23 mouse cellular contexts compared by ENCODE assay signal in genomic region chr3:106292938-106293337, GRCm38 (mm10).
A peak's percentile ranks its signal among the peaks of the same experiment; 100 is the strongest.
DNase-seq lines count a peak whose midpoint lies in the region; ATAC-seq lines count a peak whose summit lies in the region.
"Had no signal": no experiment of that assay in that cellular context is flagged by ENCODE, and none has a peak within 500 bp of the region (broad histone marks: within the 10 kb centered on the region; RNA-seq: fewer than 3 reads in every experiment).

No protein-coding gene starts in this region.

- ATAC-seq in heart, embryonic 12.5 days (ENCODE audit: insufficient number of reproducible peaks, low FRiP score): peak; percentile 15; the same call in 1 of the 2 replicates
- peak; percentile 61; the same call in 1 of the 2 replicates for ATAC-seq in limb, embryonic 11.5 days (ENCODE audit: insufficient number of reproducible peaks, low FRiP score, low TSS enrichment, low read depth)
- ATAC-seq in midbrain, embryonic 14.5 days (ENCODE audit: low FRiP score, low TSS enrichment): 0 out of 2 replicates have a peak, but pooled peaks have one; percentile 16
- ATAC-seq in midbrain, embryonic 15.5 days (replicated peaks): no peak
- ATAC-seq: forebrain, embryonic 13.5 days; forebrain, embryonic 16.5 days had no signal

- no peaks in the 10 kb centered on the region for H3K4me1 ChIP-seq in heart, embryonic 12.5 days (replicated peaks)
- H3K4me1 ChIP-seq in limb, embryonic 11.5 days (ENCODE audit: control insufficient read depth, insufficient read depth, low read length): no peaks in the 10 kb centered on the region
- H3K4me1 ChIP-seq in limb, embryonic 10.5 days: no peaks in the 10 kb centered on the region
- H3K4me1 ChIP-seq in midbrain, embryonic 14.5 days (ENCODE audit: control insufficient read depth, insufficient read depth, low read length): no peaks in the 10 kb centered on the region
- no peaks in the 10 kb centered on the region for H3K4me1 ChIP-seq in midbrain, embryonic 15.5 days
- H3K4me1 ChIP-seq: embryonic facial prominence, embryonic 13.5 days; embryonic facial prominence, embryonic 15.5 days; forebrain, embryonic 10.5 days; forebrain, embryonic 13.5 days had no signal

- WGBS in heart, embryonic 12.5 days: 56% methylated on average over 2 of the region's 2 CpGs
- WGBS in limb, embryonic 11.5 days: 69% methylated on average over 2 of the region's 2 CpGs
- WGBS in limb, embryonic 10.5 days: 77% methylated on average over 2 of the region's 2 CpGs
- 76% methylated on average over 2 of the region's 2 CpGs for WGBS in midbrain, embryonic 14.5 days
- WGBS in midbrain, embryonic 15.5 days: 75% methylated on average over 2 of the region's 2 CpGs

- H3K27me3 ChIP-seq in heart, embryonic 12.5 days (replicated peaks): no peaks in the 10 kb centered on the region
- no peaks in the 10 kb centered on the region for H3K27me3 ChIP-seq in limb, embryonic 11.5 days (ENCODE audit: control insufficient read depth, insufficient read depth, low read length)
- H3K27me3 ChIP-seq in limb, embryonic 10.5 days (ENCODE audit: low read depth, poor library complexity, severe bottlenecking): no peaks in the 10 kb centered on the region
- H3K27me3 ChIP-seq in midbrain, embryonic 14.5 days (ENCODE audit: control insufficient read depth, insufficient read depth, low read length): no peaks in the 10 kb centered on the region
- H3K27me3 ChIP-seq in midbrain, embryonic 15.5 days (replicated peaks): no peaks in the 10 kb centered on the region
- H3K27me3 ChIP-seq: embryonic facial prominence, embryonic 13.5 days; embryonic facial prominence, embryonic 15.5 days; forebrain, embryonic 13.5 days had no signal

- no peak overlapping the region for H3K4me3 ChIP-seq in heart, embryonic 12.5 days
- H3K4me3 ChIP-seq in limb, embryonic 11.5 days (ENCODE audit: low read depth, low read length): no peak overlapping the region
- no peak overlapping the region for H3K4me3 ChIP-seq in limb, embryonic 10.5 days
- H3K4me3 ChIP-seq in midbrain, embryonic 14.5 days (replicated peaks; ENCODE audit: low read depth, low read length): no peak overlapping the region
- no peak overlapping the region for H3K4me3 ChIP-seq in midbrain, embryonic 15.5 days
- H3K4me3 ChIP-seq: embryonic facial prominence, embryonic 13.5 days; embryonic facial prominence, embryonic 15.5 days; erythroblast, embryonic 14.5 days; forebrain, embryonic 10.5 days; forebrain, embryonic 13.5 days had no signal

- H3K9me3 ChIP-seq in heart, embryonic 12.5 days (replicated peaks): peaks cover 16% of the 10 kb centered on the region
- peaks cover 12% of the 10 kb centered on the region; the same call in 1 of the 2 replicates for H3K9me3 ChIP-seq in limb, embryonic 11.5 days (ENCODE audit: control insufficient read depth, low read length)
- H3K9me3 ChIP-seq in limb, embryonic 10.5 days (replicated peaks): peaks cover 3% of the 10 kb centered on the region; the same call in 1 of the 2 replicates
- no peaks in the 10 kb centered on the region for H3K9me3 ChIP-seq in midbrain, embryonic 14.5 days (ENCODE audit: control insufficient read depth, low read length)
- H3K9me3 ChIP-seq in midbrain, embryonic 15.5 days: no peaks in the 10 kb centered on the region
- H3K9me3 ChIP-seq: embryonic facial prominence, embryonic 15.5 days; forebrain, embryonic 10.5 days; forebrain, embryonic 13.5 days had no signal

- no peaks in the 10 kb centered on the region for H3K36me3 ChIP-seq in heart, embryonic 12.5 days
- H3K36me3 ChIP-seq in limb, embryonic 11.5 days (ENCODE audit: control insufficient read depth, insufficient read depth, low read length): no peaks in the 10 kb centered on the region
- H3K36me3 ChIP-seq in limb, embryonic 10.5 days: no peaks in the 10 kb centered on the region
- H3K36me3 ChIP-seq in midbrain, embryonic 14.5 days (ENCODE audit: control insufficient read depth, insufficient read depth, low read length): no peaks in the 10 kb centered on the region
- no peaks in the 10 kb centered on the region for H3K36me3 ChIP-seq in midbrain, embryonic 15.5 days (replicated peaks)
- H3K36me3 ChIP-seq: embryonic facial prominence, embryonic 13.5 days; embryonic facial prominence, embryonic 15.5 days; forebrain, embryonic 10.5 days had no signal

- H3K9ac ChIP-seq in heart, embryonic 12.5 days: no peak overlapping the region
- no peak overlapping the region for H3K9ac ChIP-seq in limb, embryonic 11.5 days (ENCODE audit: low read length)
- no peak overlapping the region for H3K9ac ChIP-seq in midbrain, embryonic 14.5 days (replicated peaks; ENCODE audit: low read length)
- no peak overlapping the region for H3K9ac ChIP-seq in midbrain, embryonic 15.5 days
- H3K9ac ChIP-seq: embryonic facial prominence, embryonic 13.5 days; embryonic facial prominence, embryonic 15.5 days; forebrain, embryonic 13.5 days had no signal

- H3K27ac ChIP-seq in heart, embryonic 12.5 days (ENCODE audit: poor library complexity, severe bottlenecking): no peak overlapping the region
- H3K27ac ChIP-seq in limb, embryonic 11.5 days (replicated peaks; ENCODE audit: low read depth, low read length): no peak overlapping the region
- H3K27ac ChIP-seq in limb, embryonic 10.5 days: no peak overlapping the region
- H3K27ac ChIP-seq in midbrain, embryonic 14.5 days (replicated peaks; ENCODE audit: low read depth, low read length): no peak overlapping the region
- H3K27ac ChIP-seq in midbrain, embryonic 15.5 days: no peak overlapping the region
- H3K27ac ChIP-seq: embryonic facial prominence, embryonic 13.5 days; embryonic facial prominence, embryonic 15.5 days; forebrain, embryonic 10.5 days; forebrain, embryonic 13.5 days had no signal

- DNase-seq in heart, adult 9 months (ENCODE audit: low spot score in 2 of 2): no peak
- DNase-seq in limb, embryonic 11.5 days (ENCODE audit: low spot score): no peak
- DNase-seq in limb, embryonic 10.5 days (ENCODE audit: low spot score): no peak
- DNase-seq in midbrain, embryonic 14.5 days: no peak
- no peak for DNase-seq in kidney, postnatal 4 days
- DNase-seq: adrenal gland, adult 2 months; adrenal gland, postnatal 10 days; adrenal gland, postnatal 25 days; cerebellum, adult 11 months; cerebellum, adult 18-20 months; cerebellum, adult 8-10 months; cerebellum, adult 9-11 months; cerebellum, postnatal 14 days; cerebellum, postnatal 36 days; embryo, embryonic 11 days had no signal

- no peak overlapping the region for H3K4me2 ChIP-seq in heart, embryonic 12.5 days
- no peak overlapping the region for H3K4me2 ChIP-seq in limb, embryonic 11.5 days (ENCODE audit: low read depth, severe bottlenecking)
- H3K4me2 ChIP-seq in midbrain, embryonic 14.5 days (ENCODE audit: low read length): no peak overlapping the region
- H3K4me2 ChIP-seq in midbrain, embryonic 15.5 days: no peak overlapping the region
- H3K4me2 ChIP-seq: embryonic facial prominence, embryonic 13.5 days; embryonic facial prominence, embryonic 15.5 days; forebrain, embryonic 13.5 days had no signal
